Mouse (Mus musculus) activated CD4-positive, CD25-positive, alpha-beta regulatory T cell (primary cell): ENCODE measurements around the gene Lgsn. TPM values are rescaled to one million over a fixed set of nuclear protein-coding genes. Genes with fewer than 3 reads are reported as not detected.

Experiments used
- polyA plus RNA-seq, 2 experiments: library from polyadenylated mRNA; unstranded; fragments of 100-300 nt; shearing (Covaris generic); gene quantifications; one replicate each; pipeline ENCODE4 v1.2.1; 2017

Gene Lgsn
- polyA plus RNA-seq = not detected

GRCm38 (mm10) chr1:31176101-31176500, at the start of gene Lgsn:
Gene Lgsn (plus strand): TSS chr1:31176401.

DNA sequence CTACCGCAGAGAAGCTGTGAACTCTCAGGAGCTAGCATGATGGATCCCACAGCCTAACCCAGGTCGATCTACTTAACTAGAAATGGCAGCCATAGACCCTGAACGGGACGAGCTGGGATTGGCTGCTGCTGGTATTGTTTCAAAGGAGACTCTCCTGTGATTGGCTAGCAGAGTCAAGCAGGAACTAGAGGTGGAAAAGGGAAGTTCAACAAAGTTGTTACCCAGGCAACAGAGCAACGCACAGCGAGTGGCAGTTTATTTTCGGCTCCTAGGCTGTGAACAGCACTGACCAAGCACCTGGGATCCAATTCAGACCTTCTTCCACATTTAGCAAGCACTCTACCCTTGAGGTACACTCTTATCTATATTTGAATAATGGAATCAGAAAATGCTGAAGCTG, 46.4 kb downstream of the Lgsn start, which contains the start of the genes 4931428L18Rik and Pih1d3:
Gene 4931428L18Rik, minus strand, starts transcription at position 121 of the 400 bp plus-strand sequence.
Gene Pih1d3, plus strand, starts transcription at position 275 of the 400 bp plus-strand sequence.

Other genes starting within 250 kb of the Lgsn start
- gene AC153137.1, start 198.4 kb upstream of the Lgsn start, polyA plus RNA-seq = not detected
- not detected for gene 4931428L18Rik, start 46.3 kb downstream of the Lgsn start, polyA plus RNA-seq
- gene Pih1d3, start 46.4 kb downstream of the Lgsn start, polyA plus RNA-seq = not detected